Mouse (Mus musculus): Measurements from ENCODE around the gene Mrnip. TPM values are rescaled to one million over a fixed set of nuclear protein-coding genes. Genes with fewer than 3 reads are reported as not detected.

Mrnip gene
- polyA plus RNA-seq, 1 experiment from 2014 or later = 33.7 TPM

- Histone ChIP-seq H3K9ac (replicated peaks; ENCODE audit: low read depth, low read length) (no peak overlapping the region), H3K4me3 (replicated peaks; ENCODE audit: low read length) (no peak overlapping the region), H3K36me3 (ENCODE audit: control insufficient read depth, insufficient read depth) (peaks cover 3% of the 10 kb centered on the region; the same call in 1 of the 2 replicates), H3K4me2 (ENCODE audit: low read length) (no peak overlapping the region), H3K9me3 (ENCODE audit: control insufficient read depth, low read length) (no peaks in the 10 kb centered on the region), H3K4me1 (replicated peaks; ENCODE audit: control insufficient read depth, insufficient read depth, low read length) (peaks cover 10% of the 10 kb centered on the region), H3K27ac (ENCODE audit: low read length) (no peak overlapping the region), H3K27me3 (replicated peaks; ENCODE audit: control insufficient read depth, insufficient read depth, low read length) (no peaks in the 10 kb centered on the region)
- WGBS = 84% methylated on average over 6 of the region's 6 CpGs
- ATAC-seq = no peak
Measured at GRCm38 (mm10) chr11:50177111-50177510, 2.9 kb downstream of the Mrnip start.

DNA sequence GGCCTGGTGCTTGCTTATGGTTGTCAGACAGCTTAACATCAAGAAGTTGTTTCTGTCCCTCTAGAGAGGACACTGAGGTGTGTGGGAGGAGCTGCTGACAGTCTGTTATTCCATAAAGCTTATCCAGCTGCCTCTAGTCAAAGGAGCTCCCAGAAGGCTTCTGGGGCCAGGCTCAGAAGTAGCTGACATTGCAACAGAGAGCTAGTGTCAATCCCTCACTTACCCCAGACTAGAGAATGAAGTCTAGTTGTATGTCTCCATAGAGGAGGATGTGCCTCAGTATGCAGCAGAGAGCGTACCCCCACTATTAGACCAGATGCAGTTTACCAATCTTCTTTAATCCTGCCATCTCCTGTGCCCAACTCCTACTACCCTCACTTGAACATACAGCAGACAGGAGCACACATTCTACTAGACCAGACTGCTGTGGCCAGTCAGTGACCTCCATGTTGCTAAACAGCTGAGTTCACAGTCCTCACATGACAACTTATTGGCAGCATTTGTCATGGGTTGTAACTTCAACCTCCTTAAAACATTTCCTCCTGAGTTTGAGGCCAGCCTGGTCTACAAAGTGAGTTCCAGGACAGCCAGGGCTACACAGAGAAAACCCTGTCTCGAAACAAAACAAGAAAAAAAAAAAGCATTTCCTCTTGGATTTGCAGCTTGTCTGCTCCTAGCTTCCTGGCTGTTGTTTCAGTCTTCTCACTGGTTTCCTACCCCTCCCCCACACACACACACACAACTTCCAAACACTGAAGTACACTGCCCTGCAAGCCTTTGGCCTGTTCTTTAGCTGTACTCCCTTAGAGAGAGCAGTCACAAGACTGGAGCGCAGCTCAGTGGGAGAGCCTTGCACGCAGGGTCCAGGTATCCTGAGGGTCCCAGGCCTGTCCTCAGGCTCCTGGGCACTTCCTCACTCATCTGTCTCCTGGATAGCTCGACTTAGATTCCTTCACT, 4.6 kb downstream of the Mrnip start:
- H3K27me3 ChIP-seq (replicated peaks; ENCODE audit: control insufficient read depth, insufficient read depth, low read length) = no peaks in the 10 kb centered on the region
- WGBS = 95% methylated on average over 5 of the region's 5 CpGs
- no peak overlapping the region for H3K4me2 ChIP-seq (ENCODE audit: low read length)
- no peak for ATAC-seq
- no peaks in the 10 kb centered on the region for H3K9me3 ChIP-seq (ENCODE audit: control insufficient read depth, low read length)
- no peak overlapping the region for H3K9ac ChIP-seq (replicated peaks; ENCODE audit: low read depth, low read length)
- H3K27ac ChIP-seq (ENCODE audit: low read length) = no peak overlapping the region
- peaks cover 10% of the 10 kb centered on the region for H3K4me1 ChIP-seq (replicated peaks; ENCODE audit: control insufficient read depth, insufficient read depth, low read length)
- H3K36me3 ChIP-seq (ENCODE audit: control insufficient read depth, insufficient read depth) = peaks cover 3% of the 10 kb centered on the region; the same call in 1 of the 2 replicates
- H3K4me3 ChIP-seq (replicated peaks; ENCODE audit: low read length) = no peak overlapping the region

- Histone ChIP-seq H3K4me3 (replicated peaks; ENCODE audit: low read length) (no peak overlapping the region), H3K27me3 (replicated peaks; ENCODE audit: control insufficient read depth, insufficient read depth, low read length) (no peaks in the 10 kb centered on the region), H3K4me1 (replicated peaks; ENCODE audit: control insufficient read depth, insufficient read depth, low read length) (peaks cover 4% of the 10 kb centered on the region), H3K9ac (replicated peaks; ENCODE audit: low read depth, low read length) (no peak overlapping the region), H3K4me2 (ENCODE audit: low read length) (no peak overlapping the region), H3K9me3 (ENCODE audit: control insufficient read depth, low read length) (no peaks in the 10 kb centered on the region), H3K36me3 (ENCODE audit: control insufficient read depth, insufficient read depth) (peaks cover 3% of the 10 kb centered on the region; the same call in 1 of the 2 replicates), H3K27ac (ENCODE audit: low read length) (no peak overlapping the region)
- 81% methylated on average over 6 of the region's 6 CpGs for WGBS
- ATAC-seq = no peak
Measured at GRCm38 (mm10) chr11:50180478-50181231, 6.4 kb downstream of the Mrnip start.

GRCm38 (mm10) chr11:50182702-50183101, 8.5 kb downstream of the Mrnip start:
- H3K27me3 ChIP-seq (replicated peaks; ENCODE audit: control insufficient read depth, insufficient read depth, low read length) = no peaks in the 10 kb centered on the region
- ATAC-seq = no peak
- no peak overlapping the region for H3K27ac ChIP-seq (ENCODE audit: low read length)
- no peaks in the 10 kb centered on the region for H3K9me3 ChIP-seq (ENCODE audit: control insufficient read depth, low read length)
- no peaks in the 10 kb centered on the region for H3K4me1 ChIP-seq (replicated peaks; ENCODE audit: control insufficient read depth, insufficient read depth, low read length)
- no peak overlapping the region for H3K4me3 ChIP-seq (replicated peaks; ENCODE audit: low read length)
- H3K9ac ChIP-seq (replicated peaks; ENCODE audit: low read depth, low read length) = no peak overlapping the region
- 88% methylated on average over 4 of the region's 4 CpGs for WGBS
- no peak overlapping the region for H3K4me2 ChIP-seq (ENCODE audit: low read length)
- H3K36me3 ChIP-seq (ENCODE audit: control insufficient read depth, insufficient read depth) = no peaks in the 10 kb centered on the region; the same call in 1 of the 2 replicates

DNA sequence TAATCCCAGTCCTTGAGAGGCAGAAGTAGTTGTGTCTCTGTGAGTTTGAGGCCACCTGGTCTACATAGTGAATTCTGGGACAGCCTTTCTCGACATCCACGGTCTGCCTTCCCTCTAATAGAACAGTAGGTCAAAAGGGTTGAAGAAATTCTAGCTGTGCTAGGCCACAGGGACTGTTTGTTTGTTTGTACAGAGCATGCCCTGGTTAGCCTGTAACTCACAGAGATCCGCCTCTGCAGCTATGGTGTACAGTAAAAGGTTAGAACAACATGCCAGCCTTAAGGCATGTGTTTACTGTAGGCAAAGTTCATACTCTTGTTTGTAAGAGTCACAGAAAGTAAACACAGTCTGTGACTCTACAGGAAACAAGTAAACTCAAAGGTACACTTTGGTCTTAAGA, 10.5 kb downstream of the Mrnip start:
- no peaks in the 10 kb centered on the region; the same call in 1 of the 2 replicates for H3K36me3 ChIP-seq (ENCODE audit: control insufficient read depth, insufficient read depth)
- no peak for ATAC-seq

GRCm38 (mm10) chr11:50188682-50189081, 14.4 kb downstream of the Mrnip start:
- no peaks in the 10 kb centered on the region for H3K36me3 ChIP-seq (ENCODE audit: control insufficient read depth, insufficient read depth)
- H3K9me3 ChIP-seq (ENCODE audit: control insufficient read depth, low read length) = no peaks in the 10 kb centered on the region
- no peak for ATAC-seq
- no peak overlapping the region for H3K27ac ChIP-seq (ENCODE audit: low read length)
- no peak overlapping the region for H3K4me2 ChIP-seq (ENCODE audit: low read length)
- H3K27me3 ChIP-seq (replicated peaks; ENCODE audit: control insufficient read depth, insufficient read depth, low read length) = no peaks in the 10 kb centered on the region
- WGBS = 80% methylated on average over 7 of the region's 7 CpGs
- no peaks in the 10 kb centered on the region for H3K4me1 ChIP-seq (replicated peaks; ENCODE audit: control insufficient read depth, insufficient read depth, low read length)
- no peak overlapping the region for H3K9ac ChIP-seq (replicated peaks; ENCODE audit: low read depth, low read length)
- H3K4me3 ChIP-seq (replicated peaks; ENCODE audit: low read length) = no peak overlapping the region

More for the DNA sequence above, 10.5 kb downstream of the Mrnip start:
- Histone ChIP-seq H3K4me3 (replicated peaks; ENCODE audit: low read length) (no peak overlapping the region), H3K9me3 (ENCODE audit: control insufficient read depth, low read length) (no peaks in the 10 kb centered on the region), H3K4me2 (ENCODE audit: low read length) (no peak overlapping the region), H3K4me1 (replicated peaks; ENCODE audit: control insufficient read depth, insufficient read depth, low read length) (no peaks in the 10 kb centered on the region), H3K27ac (ENCODE audit: low read length) (no peak overlapping the region), H3K27me3 (replicated peaks; ENCODE audit: control insufficient read depth, insufficient read depth, low read length) (no peaks in the 10 kb centered on the region), H3K9ac (replicated peaks; ENCODE audit: low read depth, low read length) (no peak overlapping the region)
- 89% methylated on average over 3 of the region's 3 CpGs for WGBS

DNA sequence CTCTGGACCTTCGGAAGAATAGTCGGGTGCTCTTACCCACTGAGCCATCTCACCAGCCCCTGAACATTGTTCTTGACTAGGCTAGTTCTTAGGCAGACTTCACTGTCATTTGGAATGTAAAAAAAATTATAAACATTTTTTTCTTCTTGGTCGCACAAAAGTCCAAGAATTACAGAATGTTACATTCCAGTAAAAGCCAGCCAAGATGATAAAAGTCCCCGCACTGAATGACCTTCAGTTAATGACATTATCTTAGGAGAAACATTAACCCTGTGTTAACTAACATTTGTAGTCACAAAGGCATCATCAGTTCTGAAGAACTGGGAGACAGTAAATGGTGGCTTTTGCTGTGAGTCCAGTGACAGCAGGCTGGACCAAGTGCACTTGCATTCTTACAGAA, 16.1 kb downstream of the Mrnip start:
- Histone ChIP-seq H3K27me3 (replicated peaks; ENCODE audit: control insufficient read depth, insufficient read depth, low read length) (no peaks in the 10 kb centered on the region), H3K36me3 (ENCODE audit: control insufficient read depth, insufficient read depth) (no peaks in the 10 kb centered on the region), H3K4me3 (replicated peaks; ENCODE audit: low read length) (no peak overlapping the region), H3K27ac (ENCODE audit: low read length) (no peak overlapping the region), H3K4me2 (ENCODE audit: low read length) (no peak overlapping the region), H3K9me3 (ENCODE audit: control insufficient read depth, low read length) (no peaks in the 10 kb centered on the region), H3K4me1 (replicated peaks; ENCODE audit: control insufficient read depth, insufficient read depth, low read length) (no peaks in the 10 kb centered on the region), H3K9ac (replicated peaks; ENCODE audit: low read depth, low read length) (no peak overlapping the region)
- 91% methylated on average over 4 of the region's 4 CpGs for WGBS
- ATAC-seq = no peak

- H3K27me3 ChIP-seq (replicated peaks; ENCODE audit: control insufficient read depth, insufficient read depth, low read length) = no peaks in the 10 kb centered on the region
Measured at GRCm38 (mm10) chr11:50192278-50192677, 18.0 kb downstream of the Mrnip start.

GRCm38 (mm10) chr11:50194070-50194469, 19.8 kb downstream of the Mrnip start:
- H3K36me3 ChIP-seq (ENCODE audit: control insufficient read depth, insufficient read depth) = peaks cover 3% of the 10 kb centered on the region; the same call in 1 of the 2 replicates

More at GRCm38 (mm10) chr11:50192278-50192677, 18.0 kb downstream of the Mrnip start:
- no peaks in the 10 kb centered on the region; the same call in 1 of the 2 replicates for H3K36me3 ChIP-seq (ENCODE audit: control insufficient read depth, insufficient read depth)
- H3K9me3 ChIP-seq (ENCODE audit: control insufficient read depth, low read length) = no peaks in the 10 kb centered on the region
- no peak overlapping the region for H3K4me2 ChIP-seq (ENCODE audit: low read length)
- WGBS = 92% methylated on average over 3 of the region's 3 CpGs
- no peak for ATAC-seq
- no peak overlapping the region for H3K4me3 ChIP-seq (replicated peaks; ENCODE audit: low read length)
- no peak overlapping the region for H3K27ac ChIP-seq (ENCODE audit: low read length)
- no peak overlapping the region for H3K9ac ChIP-seq (replicated peaks; ENCODE audit: low read depth, low read length)
- no peaks in the 10 kb centered on the region for H3K4me1 ChIP-seq (replicated peaks; ENCODE audit: control insufficient read depth, insufficient read depth, low read length)

More at GRCm38 (mm10) chr11:50194070-50194469, 19.8 kb downstream of the Mrnip start:
- no peaks in the 10 kb centered on the region for H3K27me3 ChIP-seq (replicated peaks; ENCODE audit: control insufficient read depth, insufficient read depth, low read length)
- no peak overlapping the region for H3K27ac ChIP-seq (ENCODE audit: low read length)
- H3K4me2 ChIP-seq (ENCODE audit: low read length) = no peak overlapping the region
- no peak for ATAC-seq
- WGBS = 86% methylated on average over 7 of the region's 7 CpGs
- no peak overlapping the region for H3K4me3 ChIP-seq (replicated peaks; ENCODE audit: low read length)
- no peaks in the 10 kb centered on the region for H3K9me3 ChIP-seq (ENCODE audit: control insufficient read depth, low read length)
- no peaks in the 10 kb centered on the region for H3K4me1 ChIP-seq (replicated peaks; ENCODE audit: control insufficient read depth, insufficient read depth, low read length)
- H3K9ac ChIP-seq (replicated peaks; ENCODE audit: low read depth, low read length) = no peak overlapping the region

All from forebrain, embryonic 16.5 days (tissue).